Mouse (Mus musculus) thymus, adult 2 months (tissue): ENCODE results near the gene Pcna. TPM values are rescaled to one million over a fixed set of nuclear protein-coding genes. Genes with fewer than 3 reads are reported as not detected.

Experiments
- DNase-seq: peaks from one replicate; pipeline ENCODE4 v3.0.0; 2021
- H3K27ac ChIP-seq: fragments of 200-500 bp; 2 replicates; pipeline ENCODE4 v1.5.1; 2012; ENCODE audit warnings: low read length, control low read depth; ENCODE audit not compliant: control insufficient read depth, insufficient read depth
- H3K27me3 ChIP-seq: fragments of 200-500 bp; 2 replicates; pipeline ENCODE4 v1.6.1; 2012; ENCODE audit warnings: mild to moderate bottlenecking, low read length, moderate library complexity, mixed read lengths; ENCODE audit not compliant: control insufficient read depth, insufficient read depth
- H3K36me3 ChIP-seq: fragments of 200-500 bp; 2 replicates; pipeline ENCODE4 v1.6.1; 2012; ENCODE audit warnings: mild to moderate bottlenecking, low read length, moderate library complexity; ENCODE audit not compliant: control insufficient read depth, insufficient read depth
- H3K4me1 ChIP-seq: fragments of 200-500 bp; replicated peaks from 2 replicates; pipeline ENCODE4 v1.6.1; 2012; ENCODE audit warnings: low read length; ENCODE audit not compliant: control insufficient read depth, insufficient read depth
- H3K4me3 ChIP-seq: fragments of 200-500 bp; 2 replicates; pipeline ENCODE4 v1.5.1; 2012; ENCODE audit warnings: mild to moderate bottlenecking, low read length, control low read depth, moderate library complexity; ENCODE audit not compliant: control insufficient read depth, insufficient read depth
- CTCF ChIP-seq: fragments of 200-500 bp; IDR thresholded peaks from 2 replicates; pipeline ENCODE4 v1.5.1; 2012; ENCODE audit warnings: mild to moderate bottlenecking, control low read depth, low read length, moderate library complexity, borderline replicate concordance; ENCODE audit not compliant: control insufficient read depth, poor library complexity, insufficient read depth; ENCODE audit errors: extremely low read depth
- POLR2A ChIP-seq: fragments of 200-500 bp; IDR thresholded peaks from 2 replicates; pipeline ENCODE4 v1.6.1; 2012; ENCODE audit warnings: mild to moderate bottlenecking, low read length, control low read depth, moderate library complexity; ENCODE audit not compliant: control insufficient read depth, poor library complexity, insufficient read depth; ENCODE audit errors: extremely low read depth
- WGBS: fragments of 180-500 bp; shearing (Covaris S2); methylation state at CpG from one replicate; pipeline ENCODE4 v1.1.7; 2018; 5-methylcytosine and 5-hydroxymethylcytosine counted together
- polyA plus RNA-seq: library from polyadenylated mRNA; depleted of rRNA; stranded (reverse); fragments of >200 nt; gene quantifications from 2 replicates; pipeline ENCODE4 v1.2.3, GENCODE M21; 2012

Gene Pcna
- polyA plus RNA-seq, 1 experiment = 382 TPM

DNA sequence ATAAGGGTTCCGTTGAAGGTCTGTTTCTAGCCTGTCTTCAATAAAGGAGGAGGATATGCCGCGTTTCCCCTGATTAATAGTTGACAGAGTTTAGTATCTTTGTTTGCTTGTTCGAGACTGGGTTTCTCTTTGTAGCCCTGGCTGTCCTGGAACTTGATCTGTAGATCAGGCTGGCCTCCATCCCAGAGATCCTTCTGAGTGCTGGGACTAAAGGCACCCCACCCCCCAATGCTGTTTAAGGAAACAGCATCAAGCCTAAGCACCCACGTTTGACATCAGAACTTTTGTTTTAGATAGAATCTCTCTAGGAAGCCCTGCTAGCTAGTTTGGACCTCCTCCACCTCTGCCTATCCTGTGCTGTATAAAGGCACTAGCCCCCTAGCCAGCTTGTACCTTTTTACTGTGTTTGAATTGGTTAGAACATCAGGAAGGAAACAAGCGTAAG lies 11.2 kb upstream of the Pcna start:
- no peak for DNase-seq
- WGBS = 14% methylated on average over 6 of the region's 6 CpGs
- TF ChIP-seq CTCF = no peak
- no peak for TF ChIP-seq POLR2A
- Histone ChIP-seq H3K27ac (peak overlapping the region; percentile 57), H3K4me3 (peak overlapping the region; percentile 61), H3K36me3 (no peaks in the 10 kb centered on the region), H3K27me3 (no peaks in the 10 kb centered on the region), H3K4me1 (peaks cover 7% of the 10 kb centered on the region)

DNA sequence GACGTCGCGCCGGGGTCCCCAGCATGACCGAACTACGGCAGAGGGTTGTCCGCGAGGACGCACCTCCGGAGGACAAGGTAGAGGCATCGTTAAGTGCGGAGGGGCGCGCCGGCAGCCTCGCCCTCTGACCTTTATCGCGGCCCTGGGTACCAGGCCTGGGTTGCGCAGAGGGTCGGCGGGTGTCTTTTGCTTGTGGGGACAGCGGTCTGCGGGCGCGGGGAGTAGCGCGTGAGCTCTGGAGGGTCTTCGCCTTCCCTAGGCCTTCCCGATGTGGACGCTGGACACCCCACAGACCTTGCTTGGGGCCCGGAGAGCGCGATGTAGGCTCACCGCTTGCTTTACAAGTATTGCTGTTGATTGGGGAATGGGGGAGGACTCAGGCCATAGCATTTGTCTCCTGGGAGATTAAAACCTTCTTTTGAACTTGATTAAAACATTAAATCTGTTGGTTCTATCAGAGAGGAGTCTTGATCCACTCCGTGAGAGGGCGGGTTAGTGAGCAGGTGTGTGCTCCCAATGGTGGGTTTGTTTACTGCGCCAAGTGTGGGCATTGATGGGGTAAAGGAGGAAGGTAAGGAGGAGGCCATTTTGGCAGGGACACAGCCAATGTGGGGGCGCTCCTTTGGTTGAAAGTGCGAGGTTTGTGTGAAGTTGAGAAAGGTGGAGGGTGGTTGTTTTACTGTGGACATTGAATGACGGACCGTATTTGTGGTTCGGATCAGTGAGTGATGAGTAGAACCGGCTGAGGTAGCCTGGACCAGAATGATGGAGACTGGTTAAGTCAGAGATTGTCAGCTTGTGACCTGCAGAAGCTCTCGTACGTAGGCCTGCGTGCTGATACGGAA lies 10.5 kb upstream of the Pcna start:
- Histone ChIP-seq H3K27ac (peak overlapping the region; percentile 57), H3K4me3 (peak overlapping the region; percentile 61), H3K27me3 (no peaks in the 10 kb centered on the region), H3K36me3 (no peaks in the 10 kb centered on the region), H3K4me1 (peaks cover 7% of the 10 kb centered on the region)
- TF ChIP-seq CTCF = no peak
- no peak for TF ChIP-seq POLR2A
- peak; percentile 54 for DNase-seq
- under 1% methylated on average over 46 of the region's 47 CpGs for WGBS

DNA sequence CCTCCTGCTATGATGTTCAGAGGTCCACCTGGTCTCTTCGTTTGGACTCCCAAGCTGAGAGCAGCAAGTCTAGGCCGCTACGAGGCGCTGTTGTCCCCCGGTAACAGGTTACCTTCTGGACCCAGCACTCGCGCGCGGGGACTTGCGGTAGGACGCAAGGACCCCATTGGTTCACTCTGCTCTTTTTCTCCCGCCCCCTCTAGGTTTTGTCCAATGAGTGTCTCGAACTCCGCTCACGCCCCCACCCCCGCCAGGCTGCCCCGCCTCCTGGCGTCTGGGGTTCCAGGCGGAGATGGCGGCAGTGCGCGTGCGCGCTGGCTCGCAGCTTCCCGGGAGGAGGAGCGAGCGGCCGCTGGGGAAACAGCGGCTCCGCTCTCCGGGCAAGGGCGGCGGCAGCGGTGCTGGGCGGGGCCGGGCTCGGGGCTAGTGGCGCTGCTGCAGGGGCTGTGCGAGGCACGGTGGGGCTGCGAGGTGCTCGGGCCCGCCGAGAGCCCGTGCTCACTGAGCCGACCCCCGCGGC lies 9.8 kb upstream of the Pcna start, which contains the start of gene Cds2:
TSS of gene Cds2 (plus strand) at position 270 of the 520 bp plus-strand sequence.
- Histone ChIP-seq H3K27me3 (no peaks in the 10 kb centered on the region), H3K4me1 (peaks cover 7% of the 10 kb centered on the region), H3K36me3 (no peaks in the 10 kb centered on the region), H3K27ac (peak within 1 kb of the TSS; percentile 57), H3K4me3 (peak within 1 kb of the TSS; percentile 61)
- peak; percentile 99 for DNase-seq
- under 1% methylated on average over 49 of the region's 49 CpGs for WGBS
- peak; percentile 88 for TF ChIP-seq POLR2A
- peak; percentile 83; the same call in 1 of the 2 replicates for TF ChIP-seq CTCF

DNA sequence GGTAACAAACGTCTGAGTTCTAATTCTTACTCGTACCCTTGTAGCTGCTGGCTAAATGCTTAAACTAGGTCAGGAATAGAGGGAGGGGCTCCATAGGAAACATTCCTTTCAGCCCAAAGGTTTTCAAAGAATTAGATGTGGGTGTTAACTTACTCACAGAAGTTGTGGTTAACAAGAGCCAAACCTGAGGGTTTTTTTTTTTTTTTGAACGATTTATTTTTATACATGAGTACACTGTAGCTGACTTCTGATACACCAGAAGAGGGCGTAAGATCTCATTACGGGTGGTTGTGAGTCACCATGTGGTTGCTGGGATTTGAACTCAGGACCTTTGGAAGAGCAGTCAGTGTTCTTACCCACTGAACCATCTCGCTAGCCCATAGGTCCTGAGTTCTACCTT lies 9.1 kb upstream of the Pcna start:
- Histone ChIP-seq H3K36me3 (no peaks in the 10 kb centered on the region), H3K27me3 (no peaks in the 10 kb centered on the region), H3K4me3 (no peak overlapping the region), H3K27ac (no peak overlapping the region), H3K4me1 (peaks cover 7% of the 10 kb centered on the region)
- no peak for TF ChIP-seq CTCF
- no peak for TF ChIP-seq POLR2A
- 22% methylated on average over 6 of the region's 6 CpGs for WGBS
- no peak for DNase-seq

DNA sequence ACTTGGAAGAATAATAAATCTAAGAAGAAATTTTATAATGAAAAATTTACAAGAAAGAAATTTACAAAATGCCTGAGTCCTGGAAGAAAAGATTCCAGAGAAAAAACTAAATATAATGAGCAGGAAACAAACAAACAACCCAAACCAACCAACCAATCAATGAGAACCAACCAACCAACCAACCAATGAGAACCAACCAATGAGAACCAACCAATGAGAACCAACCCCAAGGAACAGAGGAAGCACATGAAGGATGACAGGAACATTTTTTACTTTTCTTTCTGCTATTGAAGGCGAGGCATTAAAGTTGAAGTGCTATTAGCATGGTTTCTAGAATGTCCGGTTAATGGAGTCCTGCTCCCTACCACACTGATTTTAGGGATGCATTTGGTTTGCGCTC lies 7.5 kb upstream of the Pcna start:
- H3K27me3 ChIP-seq = no peaks in the 10 kb centered on the region
- WGBS = 93% methylated on average over 3 of the region's 3 CpGs
- TF ChIP-seq CTCF (no peak), POLR2A (no peak)
- H3K27ac ChIP-seq = no peak overlapping the region
- H3K4me1 ChIP-seq = peaks cover 6% of the 10 kb centered on the region
- no peaks in the 10 kb centered on the region for H3K36me3 ChIP-seq
- no peak overlapping the region for H3K4me3 ChIP-seq
- DNase-seq = no peak

DNA sequence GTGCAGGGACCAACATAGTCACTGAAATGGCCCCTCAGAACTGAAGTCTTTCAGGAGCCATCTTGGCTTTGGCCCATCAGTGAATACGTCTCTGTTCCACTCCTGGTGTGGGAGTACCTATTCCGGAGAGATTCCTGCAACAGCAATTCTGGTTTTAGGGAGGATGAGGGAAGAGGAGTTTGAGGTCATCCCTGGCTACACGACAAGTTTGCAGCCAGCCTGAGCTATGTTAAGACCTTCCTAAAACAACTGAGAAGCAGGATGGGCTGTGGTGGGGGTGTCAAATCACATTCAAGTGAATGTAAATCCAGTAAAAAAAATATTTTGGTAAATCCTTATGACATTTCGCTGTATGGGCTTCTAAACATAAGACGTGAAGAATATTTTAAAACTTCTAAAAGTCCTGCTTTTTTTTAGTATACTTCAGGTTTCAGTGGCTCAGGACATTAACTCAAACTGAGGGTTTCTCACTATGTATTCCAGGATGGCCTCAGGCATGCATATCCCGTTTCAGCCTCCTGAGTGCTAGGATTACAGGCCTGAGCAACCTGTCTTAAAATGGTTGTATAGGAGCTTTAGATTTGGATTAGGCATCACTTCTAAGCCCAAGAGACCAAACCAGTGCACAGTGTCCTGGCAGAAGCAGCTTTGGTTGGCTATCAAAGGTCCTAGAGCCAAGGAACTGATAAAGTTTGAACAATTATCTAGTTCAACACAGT lies 4.4 kb upstream of the Pcna start:
- H3K4me3 ChIP-seq = no peak overlapping the region
- no peaks in the 10 kb centered on the region for H3K36me3 ChIP-seq
- H3K27ac ChIP-seq = no peak overlapping the region
- 96% methylated on average over 6 of the region's 6 CpGs for WGBS
- no peak for DNase-seq
- TF ChIP-seq POLR2A = no peak
- TF ChIP-seq CTCF = no peak
- no peaks in the 10 kb centered on the region for H3K27me3 ChIP-seq
- no peaks in the 10 kb centered on the region for H3K4me1 ChIP-seq
